Mouse (Mus musculus) small intestine, adult 10 weeks (tissue): Measurements from ENCODE around the gene Spopl. TPM values are rescaled to one million over a fixed set of nuclear protein-coding genes. Genes with fewer than 3 reads are reported as not detected.

ENCODE experiments used
- polyA plus RNA-seq: library from polyadenylated mRNA; stranded (reverse); fragments of 350-450 nt; fragmentation: Illumina TruSeq; extraction: RNeasy Lipid Tissue Mini Kit (QIAGEN cat#74804); gene quantifications from one replicate; pipeline ENCODE4 v1.2.3, GENCODE M21; 2014; ENCODE audit warnings: low replicate concordance

The Spopl gene
- polyA plus RNA-seq: 36.8 TPM

DNA sequence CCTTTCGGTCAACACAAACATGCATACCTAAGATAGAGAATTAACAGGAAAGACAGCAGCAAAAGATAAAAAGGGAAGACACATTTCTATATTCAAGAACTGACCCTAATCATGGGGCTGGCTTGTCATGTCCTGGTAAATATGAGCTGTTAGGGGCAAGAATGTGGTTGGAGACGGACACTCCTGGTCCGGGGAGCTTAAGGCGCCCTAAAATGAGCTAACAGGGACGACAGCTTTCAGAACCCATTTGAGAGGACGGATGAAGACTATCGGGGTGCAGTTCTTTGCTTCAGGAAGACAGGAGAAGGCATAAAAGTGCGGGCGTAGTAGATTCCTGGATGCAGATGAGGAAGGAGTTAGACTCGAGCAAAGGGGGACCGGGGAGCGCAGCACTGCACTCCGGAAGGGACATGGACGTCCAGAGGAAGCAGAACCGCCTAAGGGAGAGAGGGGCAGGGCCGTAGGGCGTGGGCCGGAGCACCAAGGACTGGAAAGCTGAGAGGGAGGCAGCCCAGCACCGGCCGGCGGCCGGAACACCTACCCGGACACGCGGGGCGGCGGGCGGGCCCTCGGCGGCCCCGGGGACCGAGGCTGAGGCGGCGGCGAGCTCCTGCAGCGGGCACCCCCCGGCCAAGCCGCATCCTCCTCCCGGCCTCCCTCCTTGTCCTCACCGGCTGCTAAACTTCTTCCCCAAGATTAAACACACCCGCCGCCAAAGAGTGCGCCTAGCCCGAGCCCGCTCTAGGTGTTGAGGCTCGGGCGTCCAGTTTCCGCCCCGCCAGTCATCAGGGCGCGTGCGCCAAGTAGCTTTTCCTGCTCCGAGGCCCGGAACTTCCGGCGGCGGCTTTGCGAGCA lies at the start of gene Spopl:
Gene Spopl, minus strand, starts transcription at position 805 of the 855 bp plus-strand sequence.

